Comparison of ENCODE assay signal across 16 mouse cellular contexts in the genomic region with DNA sequence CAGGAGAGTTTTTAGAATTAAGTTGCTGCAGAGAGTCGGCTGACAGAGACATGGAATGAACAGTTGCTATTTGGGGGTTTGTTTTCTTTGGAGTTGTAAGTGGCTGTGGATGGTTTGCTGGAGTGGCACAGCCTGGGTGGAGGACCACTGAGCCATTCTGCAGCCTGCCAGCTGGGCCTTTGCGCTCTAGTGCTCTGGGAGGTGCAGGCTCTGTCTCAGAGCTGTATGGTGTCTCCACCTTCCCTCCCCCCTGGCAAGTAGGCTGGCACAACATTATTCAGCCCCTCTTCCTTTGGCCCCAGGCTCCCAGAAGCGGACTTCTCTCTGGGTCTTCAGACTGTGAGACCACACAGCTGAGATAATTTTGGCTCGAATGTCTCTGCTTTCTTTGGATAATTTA. TPM values are rescaled to one million over a fixed set of nuclear protein-coding genes. Genes with fewer than 3 reads are reported as not detected.
A peak's percentile ranks its signal among the peaks of the same experiment; 100 is the strongest.
DNase-seq lines count a peak whose midpoint lies in the region; ATAC-seq and TF ChIP-seq lines count a peak whose summit lies in the region.
"Had no signal": no experiment of that assay in that cellular context is flagged by ENCODE, and none has a peak within 500 bp of the region (broad histone marks: within the 10 kb centered on the region; RNA-seq: fewer than 3 reads in every experiment).

No protein-coding gene starts in this region.

- 63% methylated on average over 4 of the region's 4 CpGs for WGBS in heart, embryonic 12.5 days
- 70% methylated on average over 4 of the region's 4 CpGs for WGBS in stomach, embryonic 15.5 days
- 74% methylated on average over 4 of the region's 4 CpGs for WGBS in stomach, postnatal 0 days

- no peak for TF ChIP-seq CTCF in layer of hippocampus, adult 2 months (conservative IDR thresholded peaks at IDR 0.05)
- no peak for TF ChIP-seq CTCF in stomach, postnatal 0 days (IDR thresholded peaks at IDR 0.05; ENCODE audit: low read depth)

- H3K27me3 ChIP-seq in heart, embryonic 12.5 days (replicated peaks) = no peaks in the 10 kb centered on the region
- H3K27me3 ChIP-seq in stomach, embryonic 15.5 days (replicated peaks) = no peaks in the 10 kb centered on the region
- no peaks in the 10 kb centered on the region for H3K27me3 ChIP-seq in stomach, postnatal 0 days (ENCODE audit: control insufficient read depth, insufficient read depth, low read length)
- H3K27me3 ChIP-seq: liver, embryonic 12.5 days; midbrain, embryonic 15.5 days; neural tube, embryonic 12.5 days had no signal

- peaks cover 10% of the 10 kb centered on the region for H3K36me3 ChIP-seq in heart, embryonic 12.5 days
- no peaks in the 10 kb centered on the region for H3K36me3 ChIP-seq in stomach, embryonic 15.5 days
- H3K36me3 ChIP-seq in stomach, postnatal 0 days (ENCODE audit: control insufficient read depth, insufficient read depth, low read length) = 0 out of 2 replicates have a peak, but pooled peaks cover 3% of the 10 kb centered on the region
- H3K36me3 ChIP-seq: midbrain, embryonic 15.5 days; neural tube, embryonic 12.5 days had no signal

- H3K9ac ChIP-seq in heart, embryonic 12.5 days = peak overlapping the region; percentile 43; the same call in 1 of the 2 replicates
- no peak overlapping the region for H3K9ac ChIP-seq in stomach, embryonic 15.5 days
- H3K9ac ChIP-seq in stomach, postnatal 0 days (ENCODE audit: low read length) = no peak overlapping the region
- H3K9ac ChIP-seq: liver, embryonic 12.5 days; midbrain, embryonic 15.5 days; neural tube, embryonic 12.5 days had no signal

- peak overlapping the region; percentile 10; the same call in 1 of the 2 replicates for H3K4me2 ChIP-seq in heart, embryonic 12.5 days
- no peak overlapping the region for H3K4me2 ChIP-seq in stomach, embryonic 15.5 days
- H3K4me2 ChIP-seq in stomach, postnatal 0 days (replicated peaks; ENCODE audit: low read depth) = no peak overlapping the region
- H3K4me2 ChIP-seq: liver, embryonic 12.5 days; midbrain, embryonic 15.5 days; neural tube, embryonic 12.5 days had no signal

- no peaks in the 10 kb centered on the region for H3K9me3 ChIP-seq in heart, embryonic 12.5 days (replicated peaks)
- H3K9me3 ChIP-seq in stomach, embryonic 15.5 days = no peaks in the 10 kb centered on the region
- H3K9me3 ChIP-seq in stomach, postnatal 0 days (ENCODE audit: control insufficient read depth, low read length) = no peaks in the 10 kb centered on the region
- H3K9me3 ChIP-seq: liver, embryonic 12.5 days; midbrain, embryonic 15.5 days; neural tube, embryonic 12.5 days had no signal

- peaks cover 59% of the 10 kb centered on the region for H3K4me1 ChIP-seq in heart, embryonic 12.5 days (replicated peaks)
- H3K4me1 ChIP-seq in stomach, embryonic 15.5 days = peaks cover 14% of the 10 kb centered on the region
- H3K4me1 ChIP-seq in stomach, postnatal 0 days (replicated peaks; ENCODE audit: control insufficient read depth, insufficient read depth) = peaks cover 6% of the 10 kb centered on the region; the same call in 1 of the 2 replicates

- ATAC-seq in heart, embryonic 12.5 days (ENCODE audit: insufficient number of reproducible peaks, low FRiP score) = no peak
- no peak for ATAC-seq in stomach, embryonic 15.5 days (ENCODE audit: insufficient read depth, low FRiP score, low read depth)
- no peak for ATAC-seq in stomach, postnatal 0 days (ENCODE audit: low FRiP score, low TSS enrichment)
- ATAC-seq: forebrain, embryonic 14.5 days; liver, embryonic 12.5 days; midbrain, embryonic 15.5 days had no signal

- peak overlapping the region; percentile 69 for H3K27ac ChIP-seq in heart, embryonic 12.5 days (ENCODE audit: poor library complexity, severe bottlenecking)
- peak overlapping the region; percentile 55 for H3K27ac ChIP-seq in layer of hippocampus, adult 2 months
- H3K27ac ChIP-seq in stomach, embryonic 15.5 days = 0 out of 2 replicates have a peak overlapping the region, but pooled peaks have one; percentile 13
- no peak overlapping the region for H3K27ac ChIP-seq in stomach, postnatal 0 days (replicated peaks)
- H3K27ac ChIP-seq: liver, embryonic 12.5 days; midbrain, embryonic 15.5 days; neural tube, embryonic 12.5 days had no signal

- H3K4me3 ChIP-seq in heart, embryonic 12.5 days = no peak overlapping the region
- H3K4me3 ChIP-seq in layer of hippocampus, adult 2 months = no peak overlapping the region
- H3K4me3 ChIP-seq in stomach, embryonic 15.5 days (replicated peaks) = no peak overlapping the region
- no peak overlapping the region for H3K4me3 ChIP-seq in stomach, postnatal 0 days (ENCODE audit: low read depth, low read length)
- H3K4me3 ChIP-seq: liver, embryonic 12.5 days; midbrain, embryonic 15.5 days; neural tube, embryonic 12.5 days had no signal

- no peak for TF ChIP-seq EP300 in stomach, postnatal 0 days (optimal IDR thresholded peaks at IDR 0.05)

- DNase-seq in heart, adult 11 months = no peak
- DNase-seq in layer of hippocampus, adult 2 months (ENCODE audit: low spot score in 2 of 2) = no peak
- no peak for DNase-seq in layer of hippocampus, adult 8-10 months (ENCODE audit: low spot score in 2 of 2)
- no peak for DNase-seq in stomach, postnatal 0 days (ENCODE audit: low spot score)
- DNase-seq in spleen, postnatal 36 days (ENCODE audit: low spot score in 2 of 2) = no peak
- no peak for DNase-seq in embryo, embryonic 11 days
- DNase-seq: adrenal gland, postnatal 25 days; cerebellum, postnatal 25 days; kidney, adult 2 months; thymus, adult 18-20 months had no signal

RNA-seq across cellular contexts. Expression of a gene that starts 22.5 kb away (rescaled TPM):
- 23.3 and 24.4 TPM in 2 replicates for polyA plus RNA-seq in heart, embryonic 12.5 days (2016; fragmentation: Nextera tagmentation; extraction: Ambion mirVana)
- 100 to 1,000 TPM; 206 to 215 TPM for total RNA-seq in layer of hippocampus, adult 2 months (2021)
- 100 to 1,000 TPM; 206 to 234 (median 209) TPM for total RNA-seq in layer of hippocampus, adult 8-10 months (2022)
- 35.9 and 40.0 TPM in 2 replicates for polyA plus RNA-seq in stomach, embryonic 15.5 days (2015; fragmentation: Nextera tagmentation; extraction: Ambion mirVana)
- polyA plus RNA-seq in stomach, postnatal 0 days (2015; fragmentation: Nextera tagmentation; extraction: Ambion mirVana) = 37.3 and 42.7 TPM in 2 replicates
